Mouse (Mus musculus): ENCODE measurements at regions not wholly inside any gene's neighbourhood (a gene's known extent, or its start where the extent isn't known, plus 50 kb on each side); places are given as distances from the start of the nearest gene placed in this dataset.
A peak's percentile ranks its signal among the peaks of the same experiment; 100 is the strongest.

GRCm38 (mm10) chr3:10952583-10952982 is 617.1 kb upstream of the Gm38303 start:
- Histone ChIP-seq H3K4me1 (no peaks in the 10 kb centered on the region), H3K4me3 (replicated peaks) (no peak overlapping the region), H3K9me3 (no peaks in the 10 kb centered on the region), H3K27ac (no peak overlapping the region), H3K9ac (no peak overlapping the region), H3K4me2 (no peak overlapping the region), H3K27me3 (no peaks in the 10 kb centered on the region), H3K36me3 (replicated peaks) (no peaks in the 10 kb centered on the region)
- no peak for ATAC-seq (ENCODE audit: low FRiP score)
- 85% methylated on average over 1 of the region's 1 CpGs for WGBS

- ATAC-seq (ENCODE audit: low FRiP score) = no peak
- Histone ChIP-seq H3K36me3 (replicated peaks) (no peaks in the 10 kb centered on the region), H3K9ac (no peak overlapping the region), H3K27ac (no peak overlapping the region), H3K4me1 (no peaks in the 10 kb centered on the region), H3K4me2 (no peak overlapping the region), H3K4me3 (replicated peaks) (no peak overlapping the region), H3K9me3 (no peaks in the 10 kb centered on the region), H3K27me3 (no peaks in the 10 kb centered on the region)
- WGBS = 60% methylated on average over 3 of the region's 3 CpGs
These were observed 581.6 kb upstream of the Gm38303 start for GRCm38 (mm10) chr3:10917056-10917455.

GRCm38 (mm10) chr3:10891981-10892380 is 556.5 kb upstream of the Gm38303 start:
- Histone ChIP-seq H3K4me1 (no peaks in the 10 kb centered on the region), H3K4me3 (replicated peaks) (no peak overlapping the region), H3K27ac (no peak overlapping the region), H3K27me3 (no peaks in the 10 kb centered on the region), H3K9ac (no peak overlapping the region), H3K4me2 (no peak overlapping the region), H3K9me3 (no peaks in the 10 kb centered on the region), H3K36me3 (replicated peaks) (no peaks in the 10 kb centered on the region)
- WGBS = 74% methylated on average over 2 of the region's 2 CpGs
- ATAC-seq (ENCODE audit: low FRiP score) = peak; percentile 61; the same call in 1 of the 2 replicates
